Mouse (Mus musculus): ENCODE measurements at regions not wholly inside any gene's neighbourhood (a gene's known extent, or its start where the extent isn't known, plus 50 kb on each side); places are given as distances from the start of the nearest gene placed in this dataset.

DNA sequence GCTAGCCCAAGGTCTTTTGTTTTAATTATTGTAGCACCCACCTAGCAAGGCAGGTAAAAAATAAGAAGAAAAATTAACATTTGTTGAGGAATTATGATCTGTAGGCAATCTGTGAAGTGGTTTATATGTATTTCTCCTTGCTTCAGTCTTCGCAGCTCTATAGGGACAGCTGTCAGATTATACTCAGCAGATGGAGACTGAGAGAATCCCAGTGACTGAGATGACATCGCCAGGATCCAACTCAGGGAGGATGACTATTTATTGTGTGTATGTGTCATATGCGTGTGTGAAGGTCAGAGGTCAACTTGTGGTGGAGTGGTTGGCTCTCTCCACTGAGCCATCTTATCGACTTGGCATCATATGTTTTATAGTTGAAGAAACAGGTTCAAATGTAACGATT is 362.0 kb upstream of the Chd6 start:
- DNase-seq: no peak

- DNase-seq: no peak
These were observed 361.1 kb upstream of the Chd6 start for GRCm38 (mm10) chr2:161470025-161470424.

GRCm38 (mm10) chr2:161467035-161467434 is 358.2 kb upstream of the Chd6 start:
- DNase-seq: no peak

GRCm38 (mm10) chr2:161460600-161460999 is 351.7 kb upstream of the Chd6 start:
- no peak for DNase-seq

- DNase-seq: no peak
These were observed 345.6 kb upstream of the Chd6 start for GRCm38 (mm10) chr2:161454466-161454865.

GRCm38 (mm10) chr2:161433816-161434215 is 324.9 kb upstream of the Chd6 start:
- no peak for DNase-seq

GRCm38 (mm10) chr2:161429294-161429693 is 320.4 kb upstream of the Chd6 start:
- DNase-seq: no peak

DNA sequence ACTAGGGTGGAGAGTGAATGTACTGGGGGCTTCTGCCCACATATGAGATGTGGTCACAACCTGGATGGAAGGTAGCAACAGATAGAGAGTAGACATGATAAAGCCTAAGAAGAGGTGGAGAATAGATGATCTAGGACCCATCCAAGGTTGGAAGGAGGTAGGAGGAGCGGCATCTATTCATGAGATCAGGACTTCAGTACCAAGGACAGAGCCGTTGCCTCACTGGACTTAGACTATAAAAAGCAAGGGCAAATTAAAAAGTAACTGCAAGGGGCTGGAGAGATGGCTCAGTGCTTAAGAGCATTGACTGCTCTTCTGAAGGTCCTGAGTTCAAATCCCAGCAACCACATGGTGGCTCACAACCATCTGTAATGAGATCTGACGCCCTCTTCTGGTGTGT is 316.7 kb upstream of the Chd6 start:
- no peak for DNase-seq

- no peak for DNase-seq
These were observed 309.2 kb upstream of the Chd6 start for GRCm38 (mm10) chr2:161418062-161418461.

DNA sequence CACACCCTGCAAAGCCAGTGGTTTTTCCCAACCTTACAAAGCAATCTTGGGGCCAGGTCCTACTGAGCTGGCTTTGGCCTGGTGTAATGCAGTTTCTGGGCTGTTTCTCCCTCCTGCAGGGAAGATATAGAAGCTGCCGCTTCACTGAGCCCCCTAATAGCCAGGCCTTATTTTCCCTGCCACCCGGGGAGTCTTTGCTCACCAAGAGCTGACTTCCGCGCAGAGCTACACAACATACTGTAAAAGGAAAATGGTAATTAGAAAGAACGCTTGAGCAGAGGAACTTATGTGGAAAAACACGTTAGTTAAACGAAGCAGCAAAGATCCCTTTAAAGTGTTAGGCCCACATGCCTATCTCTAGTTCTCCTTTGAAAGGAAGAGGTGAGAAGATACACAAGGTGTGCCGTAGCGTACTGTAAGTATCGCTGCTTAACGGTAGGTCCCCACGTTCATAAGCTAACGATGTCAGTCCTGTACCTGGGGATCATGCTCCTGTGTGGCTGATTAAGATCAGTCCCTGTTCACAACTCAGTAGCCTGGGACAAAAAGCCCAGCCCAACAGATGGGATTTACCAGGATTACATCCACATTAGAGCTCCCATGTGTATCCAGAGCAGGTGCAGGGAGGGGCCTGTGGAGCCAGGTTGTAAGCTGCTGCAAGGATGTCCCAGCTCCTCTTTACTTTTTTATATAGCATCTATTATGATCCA is 307.5 kb upstream of the Chd6 start:
- no peak for DNase-seq

GRCm38 (mm10) chr2:161408306-161408705 is 299.4 kb upstream of the Chd6 start:
- no peak for DNase-seq

GRCm38 (mm10) chr2:161405847-161406384 is 297.0 kb upstream of the Chd6 start:
- no peak for DNase-seq

DNA sequence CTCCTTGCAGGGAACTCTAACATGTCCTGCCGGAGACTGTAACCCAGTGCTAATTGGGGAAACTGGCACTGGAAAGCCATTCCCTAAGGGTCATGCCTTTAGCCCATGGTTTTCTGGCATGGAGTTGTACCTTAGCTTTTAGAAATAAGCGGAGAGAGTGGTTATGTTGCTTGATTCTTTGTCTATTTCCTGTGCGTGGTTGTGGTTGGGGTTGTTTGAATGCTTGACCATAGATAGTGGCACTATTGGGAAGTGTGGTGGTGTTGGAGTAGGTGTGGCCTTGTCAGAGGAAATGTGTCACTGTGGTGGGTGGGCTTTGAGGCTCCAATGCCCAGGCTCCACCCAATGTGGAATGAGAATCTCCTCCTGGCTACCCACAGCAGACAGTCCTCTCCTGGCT is 289.2 kb upstream of the Chd6 start:
- DNase-seq: no peak

GRCm38 (mm10) chr2:161390954-161391690 is 282.2 kb upstream of the Chd6 start:
- DNase-seq: no peak

- no peak for DNase-seq
These were observed 280.5 kb upstream of the Chd6 start for GRCm38 (mm10) chr2:161389318-161389835.

DNA sequence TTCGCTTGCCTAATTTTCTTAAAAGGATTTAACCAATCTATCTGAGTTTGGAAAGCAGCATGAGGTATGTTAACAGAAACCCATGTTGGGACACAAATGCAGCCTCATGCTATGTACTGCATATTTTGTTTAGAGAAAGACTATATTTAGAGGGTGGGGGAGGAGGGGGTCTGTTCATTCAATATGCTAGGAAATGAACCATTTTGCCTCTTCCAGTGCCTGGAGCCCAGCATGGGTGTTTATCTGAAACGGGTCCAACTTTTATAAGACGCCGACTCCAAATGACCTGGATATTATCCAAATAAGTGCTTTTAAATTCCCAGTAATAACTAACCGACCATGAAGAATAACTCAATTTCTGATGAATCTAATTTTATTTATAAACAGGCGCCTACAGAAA is 278.2 kb upstream of the Chd6 start:
- no peak for DNase-seq

- no peak for DNase-seq
These were observed 273.5 kb upstream of the Chd6 start for GRCm38 (mm10) chr2:161382411-161382810.

DNA sequence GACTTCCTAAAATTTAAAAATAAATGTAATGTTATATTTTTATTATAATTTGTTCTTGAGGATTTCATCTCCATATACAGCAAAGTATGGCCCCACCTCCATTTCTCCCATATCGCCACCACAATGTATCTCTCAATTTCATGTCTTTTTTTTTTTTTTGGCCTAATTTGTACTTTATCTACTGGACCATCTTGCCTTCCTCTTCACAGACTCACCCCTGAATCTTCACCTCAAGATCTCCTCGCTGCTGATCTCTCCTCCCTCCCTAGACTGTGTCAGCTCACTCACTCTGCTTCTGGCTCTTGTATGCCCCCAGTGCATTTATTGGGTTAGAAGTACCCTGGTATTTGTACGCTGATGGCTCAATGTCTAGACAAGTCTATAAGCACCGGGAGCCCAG is 269.4 kb upstream of the Chd6 start:
- DNase-seq: no peak

GRCm38 (mm10) chr2:161362325-161362724 is 253.4 kb upstream of the Chd6 start:
- DNase-seq: no peak

GRCm38 (mm10) chr2:161349110-161349509 is 240.2 kb upstream of the Chd6 start:
- DNase-seq: no peak

DNA sequence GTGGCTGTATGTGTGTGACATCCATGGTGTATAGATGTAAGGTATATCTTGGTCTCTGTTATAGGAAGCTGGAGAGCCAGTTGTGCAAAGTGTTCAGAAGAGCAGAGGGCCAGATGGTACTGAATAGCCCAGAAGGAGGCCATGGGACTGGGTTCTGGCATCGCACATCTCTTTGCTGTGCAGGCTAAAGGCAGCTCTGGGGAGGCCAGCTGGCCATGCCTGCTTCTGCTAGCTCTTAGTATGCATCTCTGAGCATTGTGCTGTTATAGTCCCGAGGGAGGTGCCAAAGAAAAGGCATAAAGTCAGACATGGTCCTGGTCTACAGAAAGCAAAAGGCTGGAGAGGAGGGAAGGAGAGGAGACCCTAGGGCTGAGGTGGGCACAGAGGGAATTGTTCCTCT is 235.1 kb upstream of the Chd6 start:
- DNase-seq: no peak

DNA sequence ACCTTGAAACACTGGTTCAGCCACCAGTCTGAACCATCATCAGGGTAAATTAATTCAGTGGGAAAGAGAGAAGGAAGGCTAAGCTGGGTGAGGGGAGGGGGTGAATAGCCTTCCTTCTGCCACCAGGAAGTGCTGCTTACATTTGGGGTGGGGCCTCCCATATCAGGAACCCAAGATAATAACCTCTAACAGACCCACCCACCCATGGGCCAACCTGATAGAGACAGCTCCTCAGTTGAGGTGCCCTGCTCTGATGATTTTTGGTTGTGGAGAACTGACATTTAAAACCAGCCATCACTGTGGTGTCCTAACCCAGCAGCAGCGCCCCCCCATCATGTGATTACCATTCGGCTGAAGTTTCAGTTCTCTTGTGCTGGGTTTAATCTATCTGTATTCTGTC is 233.8 kb upstream of the Chd6 start:
- DNase-seq: no peak

GRCm38 (mm10) chr2:161341368-161341891 is 232.6 kb upstream of the Chd6 start:
- no peak for DNase-seq

DNA sequence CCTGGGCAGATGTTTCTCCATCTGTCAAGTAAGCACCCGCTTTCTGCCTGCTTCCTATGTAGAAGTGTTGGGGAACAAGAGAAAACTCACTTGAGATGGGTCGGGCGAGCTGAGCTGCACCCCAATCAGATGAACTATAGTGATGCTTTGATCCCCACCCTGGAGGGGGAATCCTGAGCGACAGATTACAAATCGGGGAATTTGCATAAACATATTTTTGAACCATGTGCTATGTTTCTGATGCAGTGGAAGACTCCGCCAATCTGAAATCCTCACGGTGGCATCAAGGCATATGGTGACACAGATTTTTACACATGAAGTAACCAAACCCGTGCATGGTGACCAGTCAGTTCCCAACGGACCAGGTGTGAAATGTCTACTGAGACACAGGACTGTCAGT is 231.4 kb upstream of the Chd6 start:
- no peak for DNase-seq
